Mouse (Mus musculus): ENCODE data around the gene Irak3.

- no peak for TF ChIP-seq POLR2AphosphoS5 (IDR thresholded peaks at IDR 0.05; ENCODE audit: insufficient replicate concordance, low read depth, low read length)
- no peak for TF ChIP-seq TAL1 (conservative IDR thresholded peaks at IDR 0.05; ENCODE audit: low read depth, low read length)
- TF ChIP-seq GATA1 (IDR thresholded peaks at IDR 0.05; ENCODE audit: borderline replicate concordance, low read length) = no peak
These were observed 36.3 kb upstream of the Irak3 start for GRCm38 (mm10) chr10:120238241-120238640.
